Mouse (Mus musculus) E14TG2a.4 (cell line): ENCODE results near the gene Vdac1.

ENCODE experiments used
- CTCF ChIP-seq: conservative IDR thresholded peaks from 2 replicates; pipeline ENCODE4 v1.5.1; 2014; ENCODE audit warnings: low read length
- NANOG ChIP-seq: IDR thresholded peaks from 2 replicates; pipeline ENCODE4 v1.6.1; 2014; ENCODE audit warnings: borderline replicate concordance, low read length, mixed read lengths
- POU5F1 ChIP-seq: IDR thresholded peaks from 2 replicates; pipeline ENCODE4 v1.6.1; 2014; ENCODE audit warnings: low read length, borderline replicate concordance

GRCm38 (mm10) chr11:52345939-52346634 is 14.6 kb upstream of the Vdac1 start:
- TF ChIP-seq CTCF (peak; percentile 99), NANOG (no peak), POU5F1 (no peak)
